Mouse (Mus musculus): Measurements from ENCODE around the gene Spg7. TPM values are rescaled to one million over a fixed set of nuclear protein-coding genes. Genes with fewer than 3 reads are reported as not detected.
"Not testable (repeated sequence)": the region's sequence is repeated elsewhere in the genome, so short reads cannot be mapped to it uniquely, and the experiment has no call there.

Spg7 gene
- polyA plus RNA-seq, 1 experiment, result 113 TPM

DNA sequence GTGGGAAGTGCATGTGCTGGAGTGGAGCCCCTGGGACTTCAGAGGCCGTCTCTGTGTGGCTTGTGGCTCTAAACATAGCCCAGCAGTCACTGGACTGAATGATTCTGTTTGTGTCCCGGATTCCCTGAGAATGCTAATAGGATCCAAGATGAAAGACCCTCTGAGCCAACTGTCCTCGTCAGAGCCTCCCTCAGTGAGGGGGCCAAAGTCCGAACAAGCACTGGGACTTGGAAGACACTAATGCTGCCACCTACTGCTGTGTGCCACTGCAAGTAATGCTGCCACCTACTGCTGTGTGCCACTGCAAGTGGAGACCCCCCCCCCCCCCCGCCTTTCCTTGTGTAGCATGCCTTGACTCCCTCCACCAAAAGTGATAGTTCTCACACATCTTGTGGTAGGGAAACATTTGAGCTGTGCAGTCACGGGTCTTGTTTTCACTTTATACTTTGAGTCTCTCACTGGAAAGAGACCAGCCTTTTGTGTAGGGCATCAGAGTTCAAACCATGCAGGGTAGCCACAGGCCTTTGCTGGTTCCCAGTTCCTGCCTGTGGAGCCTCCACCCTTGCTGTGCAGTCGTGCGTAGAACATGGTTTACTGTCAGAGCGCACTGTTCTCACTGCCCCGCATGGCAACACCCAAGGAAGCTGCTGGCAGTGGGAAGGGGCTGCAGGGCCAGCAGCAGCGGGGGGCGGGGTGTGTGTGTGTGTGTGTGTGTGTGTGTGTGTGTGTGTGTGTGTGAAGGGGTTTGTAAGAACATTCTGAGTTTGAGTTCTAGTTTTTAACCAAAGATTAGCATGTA, 35.2 kb downstream of the Spg7 start:
- DNase-seq (ENCODE audit: low read depth), result no peak

DNA sequence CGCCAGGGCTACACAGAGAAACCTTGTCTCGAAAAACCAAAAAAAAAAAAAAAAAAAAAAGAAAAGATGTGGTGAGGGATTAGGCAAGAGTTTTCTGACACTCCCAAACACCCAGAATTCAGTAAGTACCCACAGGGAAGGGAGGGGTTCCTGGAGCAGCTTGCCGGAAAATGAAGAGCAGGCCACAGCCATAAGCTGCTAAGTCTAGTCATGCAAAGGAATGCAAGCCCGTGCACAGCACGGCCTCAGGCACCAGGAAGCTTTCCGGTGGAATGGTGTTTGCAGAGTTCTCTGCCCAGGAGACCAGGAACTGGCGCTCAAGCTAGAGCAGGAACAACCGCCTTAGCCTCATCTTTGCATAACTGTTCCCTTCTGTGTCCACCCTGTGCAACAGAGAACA, 37.5 kb downstream of the Spg7 start:
- DNase-seq (ENCODE audit: low read depth), result peak; percentile 74

DNA sequence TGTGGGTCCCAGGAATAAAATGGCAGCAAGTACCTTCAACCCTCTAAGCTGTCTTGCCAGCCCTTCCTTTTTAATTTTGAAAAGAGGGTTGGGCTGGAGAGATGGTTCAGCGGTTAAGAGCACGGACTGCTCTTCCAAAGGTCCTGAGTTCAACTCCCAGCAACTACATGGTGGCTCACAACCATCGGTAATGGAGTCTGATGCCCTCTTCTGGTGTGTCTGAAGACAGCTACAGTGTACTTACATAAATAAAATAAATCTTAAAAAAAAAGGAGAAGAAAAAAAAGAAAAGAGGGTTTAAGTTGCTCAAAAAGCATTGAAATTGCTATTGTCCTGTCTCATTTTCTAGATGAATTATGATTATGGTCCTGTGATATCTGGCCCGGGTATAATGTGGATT, 38.5 kb downstream of the Spg7 start:
- no peak for DNase-seq (ENCODE audit: low read depth)

DNA sequence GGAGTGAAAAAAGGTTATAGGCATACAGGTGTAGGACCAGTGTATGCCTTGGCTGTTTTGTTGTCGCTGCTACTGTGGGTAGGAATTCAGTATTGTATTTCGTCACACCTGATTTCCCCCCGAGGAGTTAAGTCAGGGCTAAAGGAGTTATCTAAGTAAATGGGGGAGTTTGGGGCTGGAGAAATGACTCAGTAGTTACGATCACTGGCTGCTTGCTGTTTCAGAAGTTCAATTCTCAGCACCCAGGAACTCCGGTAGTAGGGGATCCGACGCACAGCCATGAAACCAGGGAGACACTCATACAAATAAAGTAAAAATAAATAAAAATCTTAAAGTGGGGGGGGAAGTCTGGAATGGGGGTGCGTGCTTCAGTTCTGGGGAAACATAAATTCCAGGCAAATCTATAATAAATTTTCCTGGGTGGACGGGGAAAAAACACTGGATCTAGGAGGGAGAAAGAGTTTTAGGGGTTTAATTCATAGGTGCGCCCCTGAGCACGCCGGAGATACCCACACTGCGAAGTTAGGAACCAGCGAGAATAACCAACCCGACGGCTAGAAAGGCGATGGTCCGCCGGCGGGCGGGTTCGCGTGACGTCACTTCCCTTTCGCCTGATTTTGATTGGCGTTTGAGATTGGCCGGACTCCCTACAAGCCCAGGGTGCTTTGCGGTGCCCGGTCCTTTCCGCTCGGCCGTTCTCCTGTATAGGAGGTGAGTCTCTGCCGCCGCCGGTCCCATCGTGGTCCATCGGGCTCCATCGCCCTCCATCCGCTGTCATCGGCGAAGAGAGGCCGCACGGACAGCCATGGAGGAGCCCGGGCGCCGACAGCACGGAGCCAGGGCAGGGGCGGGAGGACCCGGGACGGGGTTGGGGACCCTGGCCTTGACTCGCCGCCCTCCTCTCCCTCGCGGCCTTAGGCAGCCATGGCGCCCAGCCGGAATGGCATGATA, 39.3 kb downstream of the Spg7 start, which contains the start of gene Rpl13:
Gene Rpl13, plus strand, starts transcription at position 616 of the 951 bp plus-strand sequence.
- DNase-seq (ENCODE audit: low read depth), result no peak

DNA sequence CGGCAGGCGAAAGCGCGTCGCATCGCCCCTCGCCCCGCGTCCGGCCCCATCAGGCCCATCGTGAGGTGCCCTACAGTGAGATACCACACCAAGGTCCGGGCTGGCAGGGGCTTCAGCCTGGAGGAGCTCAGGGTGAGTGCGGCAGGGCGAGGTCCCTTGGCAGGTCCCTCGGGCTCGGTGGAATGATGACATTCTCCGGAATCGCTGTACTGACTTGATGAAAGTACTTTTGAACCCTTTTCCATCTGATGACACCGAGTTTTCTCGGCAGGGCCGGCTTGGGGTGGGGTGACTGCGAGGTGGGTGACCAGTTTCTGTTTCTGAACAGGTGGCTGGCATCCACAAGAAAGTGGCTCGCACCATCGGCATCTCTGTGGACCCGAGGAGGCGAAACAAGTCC, 40.1 kb downstream of the Spg7 start:
- not testable (repeated sequence) for DNase-seq (ENCODE audit: low read depth)

DNA sequence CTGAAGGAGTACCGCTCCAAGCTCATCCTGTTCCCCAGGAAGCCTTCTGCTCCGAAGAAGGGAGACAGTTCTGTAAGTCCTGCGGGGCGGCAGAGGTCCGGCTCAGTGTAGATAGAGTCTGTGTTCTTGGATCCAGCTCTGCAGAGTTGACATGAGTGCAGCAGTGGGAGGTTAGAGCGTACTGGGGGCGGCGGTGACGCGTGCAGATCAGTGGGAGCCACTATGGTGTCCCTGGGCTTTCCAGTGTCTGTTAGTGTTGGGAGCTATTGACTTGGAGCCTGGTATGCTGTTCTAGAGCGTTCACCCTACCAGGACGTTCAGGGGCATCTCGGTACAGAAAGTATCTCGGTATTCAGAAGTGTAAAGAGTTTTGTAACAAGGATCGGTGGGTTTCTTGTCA, 40.5 kb downstream of the Spg7 start:
- DNase-seq (ENCODE audit: low read depth), result no peak

DNA sequence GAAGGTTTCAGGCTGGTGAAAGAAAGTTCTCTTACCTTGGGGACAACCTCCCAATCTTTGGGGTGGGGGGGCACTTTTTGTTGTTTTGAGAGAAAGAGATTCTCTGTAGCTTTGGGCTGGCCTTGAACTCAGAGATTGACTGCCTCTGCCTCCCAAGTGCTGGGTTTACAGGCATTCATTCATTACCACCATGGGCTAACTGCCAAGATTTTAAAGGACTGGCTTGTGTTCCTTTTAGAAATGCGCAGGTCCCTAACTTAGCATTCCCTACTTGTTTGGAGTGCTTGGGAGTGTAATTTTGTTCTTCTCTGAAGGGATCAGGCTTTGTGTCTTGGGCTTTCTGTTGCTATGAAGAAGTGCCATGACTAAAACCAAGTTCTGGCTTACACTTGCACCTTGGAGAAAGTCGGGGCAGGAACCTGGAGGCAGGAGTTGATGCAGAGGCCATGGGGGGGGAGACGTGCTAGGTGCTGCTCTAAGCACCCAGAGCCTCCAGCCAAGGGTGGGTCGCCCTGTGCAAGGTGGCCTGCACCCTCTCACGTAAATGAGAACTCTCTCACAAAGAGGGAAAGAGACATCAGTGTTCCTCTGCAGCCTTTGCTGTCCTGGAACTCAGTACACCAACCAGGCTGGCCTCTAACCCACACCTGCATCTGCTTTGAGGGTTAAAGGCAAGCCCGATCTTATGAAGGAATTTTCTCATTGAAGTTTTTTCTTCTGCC, 41.5 kb downstream of the Spg7 start:
- no peak for DNase-seq (ENCODE audit: low read depth)

DNA sequence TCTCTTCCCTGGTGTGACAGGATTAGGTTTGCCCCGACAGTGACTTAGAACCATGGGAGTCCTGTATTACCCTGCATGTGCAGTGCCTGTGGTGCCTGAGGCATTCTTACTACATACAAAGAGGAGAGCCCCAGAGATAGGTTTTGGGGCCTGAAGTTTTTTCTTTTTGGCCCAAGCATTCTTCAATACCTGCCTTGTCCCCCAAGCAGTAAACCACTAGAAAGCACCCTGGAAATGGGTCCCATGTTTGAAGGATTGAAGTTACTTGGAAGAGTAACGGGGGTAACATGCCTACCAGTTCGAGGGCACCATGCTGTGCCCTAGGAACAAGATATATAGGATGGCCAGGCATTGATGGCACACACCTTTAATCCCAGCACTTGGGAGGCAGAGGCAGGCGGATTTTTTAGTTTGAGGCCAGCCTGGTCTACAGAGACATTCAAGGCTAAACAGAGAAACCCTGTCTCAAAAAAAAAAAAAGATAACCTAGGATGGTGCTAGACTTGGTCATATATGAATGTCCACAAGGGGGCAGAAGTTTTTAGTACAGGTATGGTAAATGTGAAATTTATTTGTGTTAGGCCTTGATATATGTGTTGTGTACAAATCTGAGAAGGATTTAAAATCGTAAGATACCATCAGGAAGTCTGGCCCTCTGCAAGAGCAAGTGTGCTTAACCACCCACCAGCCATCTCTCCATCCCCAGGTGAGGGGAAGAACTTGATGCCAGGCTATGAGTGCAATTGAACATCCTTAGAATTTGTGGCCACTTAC, 43.0 kb downstream of the Spg7 start:
- no peak for DNase-seq (ENCODE audit: low read depth)

DNA sequence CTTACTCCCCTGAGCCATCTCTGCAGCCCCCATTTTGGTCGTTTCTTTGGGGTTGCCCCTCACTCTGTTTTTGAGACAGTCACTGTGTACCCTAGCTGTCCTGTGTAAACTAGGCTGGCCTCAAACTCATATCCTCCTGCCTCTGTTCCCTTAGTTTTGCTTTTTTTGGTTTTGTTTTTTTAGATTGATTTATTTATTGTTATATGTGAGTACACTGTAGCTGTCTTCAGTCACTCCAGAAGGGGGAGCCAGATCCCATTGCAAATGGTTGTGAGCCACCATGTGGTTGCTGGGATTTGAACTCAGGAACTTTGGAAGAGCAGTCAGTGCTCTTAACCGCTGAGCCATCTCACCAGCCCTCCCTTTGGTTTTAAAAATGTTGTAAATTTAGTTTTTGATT, 43.8 kb downstream of the Spg7 start:
- DNase-seq (ENCODE audit: low read depth), result no peak

DNA sequence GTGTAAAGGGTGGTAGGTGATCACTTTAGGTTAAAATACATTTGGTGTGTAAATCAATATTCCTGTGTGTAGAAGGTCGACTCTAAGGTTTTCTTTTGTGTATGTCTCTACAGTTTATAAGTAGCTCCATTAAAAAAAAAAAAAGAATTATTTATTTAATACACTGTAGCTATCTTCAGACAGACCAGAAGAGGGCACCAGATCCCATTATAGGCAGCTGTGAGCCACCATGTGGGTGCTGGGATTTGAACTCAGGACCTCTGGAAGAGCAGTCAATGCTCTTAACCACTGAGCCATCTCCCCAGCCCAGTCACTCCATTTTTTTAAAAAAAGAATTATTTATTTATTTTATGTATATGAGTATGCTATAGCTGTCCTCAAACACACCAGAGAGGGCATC, 45.3 kb downstream of the Spg7 start:
- no peak for DNase-seq (ENCODE audit: low read depth)

DNA sequence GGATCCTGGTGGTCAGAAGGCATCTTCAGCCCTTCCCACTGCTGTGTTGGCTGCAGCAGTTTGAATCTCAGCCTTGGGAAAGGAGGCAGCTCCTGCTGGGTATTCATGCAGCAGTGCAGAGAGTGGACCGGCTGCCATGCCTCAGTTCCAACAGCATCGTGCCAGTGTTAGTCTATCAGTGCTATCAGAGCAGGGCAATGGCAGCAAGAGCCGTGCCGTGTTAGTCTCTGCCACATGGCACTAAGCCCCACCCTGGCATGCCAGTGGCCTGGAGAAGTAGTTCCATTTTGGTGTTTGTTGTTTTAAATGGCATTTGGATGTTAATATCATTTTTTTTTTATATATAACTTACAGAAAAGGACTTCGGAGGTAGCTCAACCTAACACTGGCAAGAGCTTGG, 46.2 kb downstream of the Spg7 start:
- no peak for DNase-seq (ENCODE audit: low read depth)

DNA sequence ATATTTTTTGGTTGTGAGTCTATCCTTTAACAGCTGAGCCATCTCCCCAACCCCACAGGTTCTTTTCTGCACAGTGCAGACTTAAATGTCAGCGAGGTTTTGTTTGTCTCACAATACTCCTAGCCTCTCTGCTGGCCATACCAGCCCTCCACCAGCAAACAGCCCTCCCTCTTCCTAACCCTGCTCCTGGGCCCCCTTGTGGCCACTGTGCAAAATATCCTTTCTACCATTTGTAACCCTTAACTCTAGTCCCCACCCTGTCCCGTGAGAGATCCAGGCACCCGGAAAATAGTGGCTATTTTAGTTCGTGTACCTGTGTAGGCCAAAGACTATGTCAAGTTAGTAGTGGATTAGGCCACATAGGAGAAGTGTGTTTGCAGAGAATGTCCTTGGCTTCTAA, 47.9 kb downstream of the Spg7 start:
- no peak for DNase-seq (ENCODE audit: low read depth)

DNA sequence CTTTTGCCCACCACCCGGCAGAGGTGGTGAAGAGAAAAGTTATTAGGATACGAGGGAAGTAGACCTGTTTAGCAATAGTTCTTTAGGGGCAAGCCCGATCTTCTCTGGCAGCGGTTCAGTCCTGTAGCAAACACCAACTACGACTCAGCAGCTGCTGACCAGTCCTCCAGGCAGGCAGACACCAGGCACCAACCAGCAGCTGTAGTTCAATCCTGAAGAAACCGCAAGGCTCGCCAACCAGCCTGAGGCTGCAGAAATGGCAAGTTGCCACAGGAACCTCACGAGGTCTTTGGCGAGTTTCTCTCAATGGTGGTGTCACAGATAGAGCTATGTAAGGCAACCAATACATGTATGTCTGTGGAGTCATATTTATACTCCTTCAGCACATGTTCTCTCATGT, 50.1 kb downstream of the Spg7 start:
- DNase-seq (ENCODE audit: low read depth), result no peak

DNA sequence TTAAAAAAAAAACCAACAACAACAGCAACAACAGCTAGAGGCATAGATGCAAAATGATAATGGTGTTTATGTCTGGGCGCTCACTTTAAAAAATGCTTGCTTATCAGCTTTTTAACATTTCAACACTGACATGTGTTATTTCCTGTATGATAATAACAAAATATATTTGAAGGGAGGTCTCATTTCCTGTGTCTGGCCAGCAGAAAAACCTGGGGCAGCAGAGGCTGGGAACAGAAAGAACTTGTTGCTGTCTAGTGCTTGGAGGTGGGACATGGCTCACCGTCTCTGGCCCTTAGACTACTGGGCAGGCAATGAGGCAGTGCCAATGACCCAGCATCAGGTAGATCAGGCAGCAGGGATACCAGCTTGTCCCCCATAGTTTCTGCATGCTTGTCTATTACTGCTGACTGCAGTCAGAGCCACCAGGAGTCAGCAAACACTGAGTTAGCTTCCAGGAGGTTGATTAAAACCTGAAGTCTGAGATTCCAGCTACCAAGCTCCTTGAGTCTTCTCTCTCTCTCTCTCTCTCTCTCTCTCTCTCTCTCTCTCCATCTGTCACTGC, 51.2 kb downstream of the Spg7 start:
- no peak for DNase-seq (ENCODE audit: low read depth)

DNA sequence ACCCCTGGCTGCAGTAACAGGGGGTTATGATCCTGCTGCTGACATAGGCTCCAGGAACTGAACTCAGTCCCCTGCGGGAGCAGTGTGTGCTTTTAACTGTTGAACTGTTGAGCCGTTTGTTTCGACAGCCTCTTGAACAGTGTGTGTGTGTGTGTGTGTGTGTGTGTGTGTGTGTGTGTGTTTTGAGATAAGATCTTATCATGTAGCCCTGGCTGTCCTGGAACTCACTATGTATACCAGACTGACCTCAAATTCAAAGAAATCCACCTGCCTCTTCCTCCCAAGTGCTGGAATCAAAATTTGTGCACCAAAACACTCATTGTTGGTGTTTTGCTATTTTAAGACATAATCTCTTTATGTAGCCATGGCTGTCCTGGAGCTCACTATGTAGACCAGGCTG, 51.9 kb downstream of the Spg7 start:
- no peak for DNase-seq (ENCODE audit: low read depth)

DNA sequence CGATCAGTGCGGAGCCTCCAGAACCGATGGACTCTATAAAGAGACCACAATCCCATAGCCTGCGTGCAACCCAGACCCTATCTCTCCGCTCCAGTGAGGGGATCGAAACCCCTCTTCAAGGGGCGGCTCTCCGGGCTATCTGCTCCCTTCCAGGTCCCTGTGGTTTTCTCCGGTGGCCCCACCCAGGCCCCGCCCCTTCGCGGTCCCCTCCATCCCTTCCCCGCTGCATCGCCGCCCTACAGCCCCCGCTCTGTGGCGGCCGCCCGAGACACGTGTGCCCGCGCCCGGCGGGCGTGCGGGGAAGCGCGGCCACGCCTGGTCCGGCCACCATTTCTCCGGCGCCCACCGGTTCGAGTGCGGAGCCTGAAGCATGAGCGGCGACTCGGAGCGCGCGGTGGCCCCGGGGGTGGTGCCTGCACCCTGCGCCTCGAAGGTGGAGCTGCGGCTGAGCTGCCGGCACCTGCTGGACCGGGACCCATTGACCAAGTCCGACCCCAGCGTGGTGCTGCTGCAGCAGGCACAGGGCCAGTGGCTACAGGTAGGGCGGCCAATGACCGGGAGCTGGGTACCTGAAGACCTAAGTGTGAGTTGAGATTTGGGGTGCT, 54.5 kb downstream of the Spg7 start, which contains the start of gene Cpne7:
Gene Cpne7, plus strand, starts transcription at position 248 of the 605 bp plus-strand sequence.
- no peak for DNase-seq (ENCODE audit: low read depth)

DNA sequence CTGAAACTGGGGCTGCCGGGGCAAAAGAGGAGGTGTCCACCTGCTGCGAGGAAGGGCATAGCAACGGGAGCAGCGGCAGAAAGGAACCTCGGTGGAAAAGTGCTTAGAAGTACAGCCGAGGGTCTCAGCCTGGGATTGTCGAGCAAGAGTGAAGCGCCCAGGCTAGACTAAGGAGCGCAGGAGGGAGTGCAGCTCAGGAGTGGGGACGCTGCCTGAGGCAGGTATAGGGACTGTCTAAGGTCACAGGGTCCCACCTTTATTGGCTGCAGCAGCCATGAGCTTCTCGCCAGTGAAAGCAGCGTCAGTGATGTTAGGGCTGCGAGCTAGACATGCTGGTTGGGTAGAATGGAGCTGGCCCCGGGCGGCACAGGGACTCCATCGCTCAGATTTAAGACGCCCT, 55.0 kb downstream of the Spg7 start:
- no peak for DNase-seq (ENCODE audit: low read depth)

DNA sequence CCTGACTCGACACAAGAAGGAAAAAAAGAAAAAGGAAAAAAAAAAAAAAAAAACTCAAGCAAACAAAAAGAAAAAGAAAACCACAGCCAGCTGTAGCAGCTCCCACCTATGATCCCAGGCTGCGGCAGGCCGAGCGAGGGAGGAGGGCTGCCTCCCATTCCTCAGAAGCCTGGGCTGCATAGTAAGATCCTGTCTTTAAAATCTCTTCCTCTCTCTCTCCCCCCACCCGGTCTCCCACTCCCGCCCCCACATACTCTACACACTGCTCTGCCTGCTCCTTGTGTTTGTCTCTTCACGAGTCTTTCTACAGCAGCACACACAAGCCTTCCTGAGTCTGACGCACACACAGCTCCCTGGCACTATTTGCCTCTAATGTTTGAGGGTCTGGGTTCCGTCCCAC, 59.3 kb downstream of the Spg7 start:
- DNase-seq (ENCODE audit: low read depth), result no peak

DNA sequence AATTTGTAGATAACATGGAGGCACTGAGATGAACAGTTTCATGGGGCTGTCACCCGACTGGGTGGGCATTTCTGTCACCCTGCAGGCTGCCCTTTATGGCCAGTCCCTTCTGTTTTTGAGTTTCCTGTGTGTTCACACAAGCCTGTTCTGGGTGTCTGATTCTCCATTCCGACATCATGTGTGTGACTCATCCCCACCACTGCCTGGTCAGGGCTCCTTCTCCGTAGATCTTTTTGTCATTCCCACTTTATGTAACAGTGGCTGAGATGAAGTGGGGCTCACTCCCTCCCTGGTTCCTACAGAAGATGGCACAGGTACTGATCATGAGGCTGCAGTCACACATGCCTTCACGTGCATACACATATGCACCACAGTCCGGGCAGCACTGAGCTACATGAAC, 59.9 kb downstream of the Spg7 start:
- DNase-seq (ENCODE audit: low read depth), result no peak

DNA sequence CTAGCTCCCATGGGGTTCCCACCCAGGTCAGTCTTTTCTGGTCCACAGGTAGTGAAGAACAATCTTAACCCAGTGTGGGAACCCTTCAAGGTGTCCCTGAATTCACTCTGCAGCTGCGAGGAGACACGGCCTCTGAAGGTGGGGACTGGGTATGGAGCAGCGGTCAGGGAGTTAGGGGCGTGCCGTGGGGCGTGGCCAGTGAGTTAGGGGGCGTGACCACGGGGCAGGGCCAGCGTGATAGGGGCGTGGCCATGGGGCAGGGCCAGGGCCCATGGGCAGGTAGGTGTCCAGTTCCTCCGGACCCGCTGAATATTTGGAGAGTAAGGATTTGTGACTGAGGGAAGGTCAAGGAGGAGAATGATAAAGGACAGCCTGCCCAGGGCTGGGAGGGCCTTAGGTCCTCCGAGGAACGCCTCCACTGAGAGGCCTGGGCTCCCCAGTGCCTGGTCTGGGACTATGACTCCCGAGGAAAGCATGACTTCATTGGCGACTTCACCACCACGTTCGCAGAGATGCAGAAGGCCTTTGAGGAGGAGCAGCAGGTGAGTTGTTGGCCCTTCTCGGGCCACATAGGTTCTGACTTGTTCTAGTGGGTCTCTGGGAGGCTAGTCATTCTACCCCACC, 63.6 kb downstream of the Spg7 start:
- DNase-seq (ENCODE audit: low read depth), result no peak
